Mouse (Mus musculus) CH12.LX (cell line): ENCODE measurements around the gene Dgcr2. TPM values are rescaled to one million over a fixed set of nuclear protein-coding genes. Genes with fewer than 3 reads are reported as not detected.

ENCODE experiments used
- DNase-seq: peaks from one replicate; pipeline ENCODE4 v3.0.0-alpha.2; 2013; ENCODE audit errors: extremely low read depth
- H3K27ac ChIP-seq: 2 replicates; pipeline ENCODE4 v1.5.1; 2012; ENCODE audit warnings: low read depth, mild to moderate bottlenecking, control low read depth, moderate library complexity; ENCODE audit not compliant: insufficient read depth
- H3K27me3 ChIP-seq: replicated peaks from 2 replicates; pipeline ENCODE3; 2012; ENCODE audit warnings: inconsistent platforms
- H3K36me3 ChIP-seq, 2 experiments: replicated peaks in 1 of 2; 2 replicates each; pipeline versions ENCODE3 to v1.6.1; 2012; ENCODE audit warnings: inconsistent platforms in 1 of 2, low read length in 1 of 2, mild to moderate bottlenecking in 1 of 2, mixed read lengths in 1 of 2, moderate library complexity in 1 of 2; ENCODE audit not compliant: control insufficient read depth in 1 of 2, insufficient read depth in 1 of 2
- H3K4me1 ChIP-seq, 2 experiments: 2 replicates each; pipeline ENCODE4 v1.6.1; 2012; ENCODE audit warnings: inconsistent platforms in 1 of 2, moderate library complexity in 1 of 2; ENCODE audit not compliant: insufficient read depth in 2 of 2, control insufficient read depth in 1 of 2
- H3K4me2 ChIP-seq: 2 replicates; pipeline ENCODE4 v1.6.1; 2012; ENCODE audit warnings: low read depth, mild to moderate bottlenecking, control low read depth; ENCODE audit not compliant: poor library complexity, insufficient read depth, severe bottlenecking
- H3K4me3 ChIP-seq, 3 experiments: fragments of 150-350 bp in 1 of 3; sonication (generic) in 1 of 3; replicated peaks in 1 of 3; 2 replicates each; pipeline versions ENCODE3 to v1.5.1; 2011 to 2012; ENCODE audit warnings: low read depth in 2 of 3, low read length in 2 of 3, mild to moderate bottlenecking in 2 of 3, moderate library complexity in 2 of 3, control low read depth in 1 of 3, improper control_type of control experiment in 1 of 3, inconsistent platforms in 1 of 3, mixed read lengths in 1 of 3; ENCODE audit not compliant: poor library complexity in 1 of 3
- H3K79me2 ChIP-seq: replicated peaks from 2 replicates; pipeline ENCODE4 v1.6.1; 2012; ENCODE audit warnings: mild to moderate bottlenecking, moderate library complexity; ENCODE audit not compliant: control insufficient read depth, poor library complexity, insufficient read depth, severe bottlenecking; ENCODE audit errors: extremely low read depth
- H3K9ac ChIP-seq: 2 replicates; pipeline ENCODE4 v1.6.1; 2012; ENCODE audit warnings: low read depth, mild to moderate bottlenecking, control low read depth, moderate library complexity; ENCODE audit not compliant: insufficient read depth
- H3K9me3 ChIP-seq: replicated peaks from 2 replicates; pipeline ENCODE3; 2012; ENCODE audit warnings: low read length, inconsistent platforms, mixed read lengths
- CHD2 ChIP-seq: IDR thresholded peaks from 2 replicates; pipeline ENCODE4 v1.6.1; 2011; ENCODE audit warnings: low read length, improper control_type of control experiment
- CTCF ChIP-seq, 2 experiments: IDR thresholded peaks in 1 of 2; conservative IDR thresholded peaks in 1 of 2; 2 replicates each; pipeline ENCODE4 v1.5.1; 2011 to 2012; ENCODE audit warnings: low read depth in 2 of 2, low read length in 2 of 2, improper control_type of control experiment in 1 of 2, inconsistent platforms in 1 of 2, mild to moderate bottlenecking in 1 of 2, moderate library complexity in 1 of 2
- E2F4 ChIP-seq: IDR thresholded peaks from 2 replicates; pipeline ENCODE4 v1.6.1; 2011; ENCODE audit warnings: low read depth, low read length, improper control_type of control experiment; ENCODE audit not compliant: insufficient replicate concordance
- EP300 ChIP-seq: IDR thresholded peaks from 2 replicates; pipeline ENCODE4 v1.6.1; 2011; ENCODE audit warnings: low read length, improper control_type of control experiment
- ETS1 ChIP-seq: conservative IDR thresholded peaks from 2 replicates; pipeline ENCODE4 v1.6.1; 2012; ENCODE audit warnings: low read depth, mild to moderate bottlenecking, inconsistent platforms, low read length, improper control_type of control experiment, moderate library complexity
- HCFC1 ChIP-seq: IDR thresholded peaks from 2 replicates; pipeline ENCODE4 v1.6.1; 2012; ENCODE audit warnings: low read depth, mild to moderate bottlenecking, inconsistent platforms, low read length, improper control_type of control experiment
- KAT2A ChIP-seq: IDR thresholded peaks from 2 replicates; pipeline ENCODE4 v1.6.1; 2012; ENCODE audit warnings: low read length, improper control_type of control experiment, inconsistent platforms; ENCODE audit not compliant: insufficient replicate concordance
- MXI1 ChIP-seq: IDR thresholded peaks from 2 replicates; pipeline ENCODE4 v1.6.1; 2011; ENCODE audit warnings: mild to moderate bottlenecking, low read depth, low read length, improper control_type of control experiment
- NELFE ChIP-seq: IDR thresholded peaks from 2 replicates; pipeline ENCODE4 v1.6.1; 2011; ENCODE audit warnings: low read depth, low read length, improper control_type of control experiment
- POLR2AphosphoS2 ChIP-seq: IDR thresholded peaks from 2 replicates; pipeline ENCODE4 v1.6.1; 2011; ENCODE audit warnings: low read depth, low read length, improper control_type of control experiment
- RAD21 ChIP-seq: IDR thresholded peaks from 2 replicates; pipeline ENCODE4 v1.6.1; 2011; ENCODE audit warnings: low read depth, mild to moderate bottlenecking, low read length, improper control_type of control experiment, moderate library complexity
- SMC3 ChIP-seq: IDR thresholded peaks from 2 replicates; pipeline ENCODE4 v1.6.1; 2011; ENCODE audit warnings: low read depth, low read length, improper control_type of control experiment
- TCF12 ChIP-seq: IDR thresholded peaks from 2 replicates; pipeline ENCODE4 v1.6.1; 2014; ENCODE audit warnings: low read depth, mild to moderate bottlenecking, inconsistent platforms, low read length, improper control_type of control experiment
- UBTF ChIP-seq: IDR thresholded peaks from 2 replicates; pipeline ENCODE4 v1.6.1; 2012; ENCODE audit warnings: low read depth, mild to moderate bottlenecking, inconsistent platforms, low read length, improper control_type of control experiment, moderate library complexity
- USF2 ChIP-seq: conservative IDR thresholded peaks from 2 replicates; pipeline ENCODE4 v1.6.1; 2011; ENCODE audit warnings: low read depth, low read length, improper control_type of control experiment
- dilution Hi-C: fragments of 300-500 bp; cut with MboI; formaldehyde crosslinking; loops from 2 replicates; pipeline ENCODE4 v1.14.3; 2020; ENCODE audit warnings: low sequenced_read_pairs; ENCODE audit not compliant: extremely low pct_unique_long_range_greater_than_20kb, extremely low pct_ligation_motif_present
- in situ Hi-C: fragments of 300-500 bp; cut with MboI; formaldehyde crosslinking; loops from 3 replicates; pipeline ENCODE4 v1.14.3; 2019; ENCODE audit warnings: low sequenced_read_pairs, low pct_ligation_motif_present, low pct_unique_long_range_greater_than_20kb, mixed read lengths
- polyA plus RNA-seq: library from polyadenylated mRNA; unstranded; fragments of >175 nt; gene quantifications from 2 replicates; pipeline ENCODE4 v1.2.1, GENCODE M21; 2012; ENCODE audit warnings: low read depth; ENCODE audit not compliant: insufficient read length
- total RNA-seq, 2 experiments: library from RNA; depleted of rRNA; stranded (reverse); fragments of 300-350 nt in 1 of 2; fragments of >200 nt in 1 of 2; gene quantifications; 2 replicates each; pipeline ENCODE4 v1.2.3; 2012 to 2014

Dgcr2 gene
- total and polyA plus RNA-seq, 3 experiments, result 41.5 to 54.8 (median 48.0) TPM

- Histone ChIP-seq H3K36me3 (peaks cover 69 to 95% of the 10 kb centered on the region in 2 experiments), H3K9me3 (no peaks in the 10 kb centered on the region), H3K79me2 (no peaks in the 10 kb centered on the region), H3K4me2 (no peak overlapping the region), H3K27ac (no peak overlapping the region), H3K4me1 (peaks cover 0 to 6% of the 10 kb centered on the region in 2 experiments; a peak in 2 of 4 replicates), H3K4me3 (no peak overlapping the region), H3K9ac (no peak overlapping the region), H3K27me3 (no peaks in the 10 kb centered on the region)
- TF ChIP-seq HCFC1 (no peak), CHD2 (no peak), POLR2AphosphoS2 (no peak), E2F4 (no peak), KAT2A (no peak), TCF12 (no peak)
- dilution Hi-C loops (no loop called here), in situ Hi-C loops (no loop called here)
- DNase-seq, result no peak
Observed at GRCm38 (mm10) chr16:17849486-17849885, 48.9 kb downstream of the Dgcr2 start.

- Histone ChIP-seq H3K79me2 (no peaks in the 10 kb centered on the region), H3K9ac (no peak overlapping the region), H3K27ac (no peak overlapping the region), H3K4me3 (no peak overlapping the region), H3K36me3 (peaks cover 74 to 95% of the 10 kb centered on the region in 2 experiments), H3K27me3 (no peaks in the 10 kb centered on the region), H3K4me2 (no peak overlapping the region), H3K4me1 (peaks cover 0 to 6% of the 10 kb centered on the region in 2 experiments; a peak in 2 of 4 replicates), H3K9me3 (no peaks in the 10 kb centered on the region)
- in situ Hi-C loops (no loop called here), dilution Hi-C loops (no loop called here)
- TF ChIP-seq RAD21, result peak; percentile 50
- TF ChIP-seq SMC3, result peak; percentile 44
- no peak for TF ChIP-seq MXI1
- TF ChIP-seq CTCF (conservative IDR thresholded peaks at IDR 0.05 in 1 of 2, IDR thresholded peaks at IDR 0.05 in 1 of 2; ENCODE audit: low read depth in 2 of 2, low read length in 2 of 2), result peak; percentile 81 to 94
- peak; percentile 69 for DNase-seq
Observed at GRCm38 (mm10) chr16:17848928-17849327, 49.4 kb downstream of the Dgcr2 start.

- in situ Hi-C loops, result no loop called here
- Histone ChIP-seq H3K4me1 (peaks cover 0 to 6% of the 10 kb centered on the region in 2 experiments; a peak in 2 of 4 replicates), H3K27me3 (no peaks in the 10 kb centered on the region), H3K4me2 (no peak overlapping the region), H3K79me2 (no peaks in the 10 kb centered on the region), H3K36me3 (peaks cover 79 to 95% of the 10 kb centered on the region in 2 experiments), H3K27ac (no peak overlapping the region)
- dilution Hi-C loops, result no loop called here
- TF ChIP-seq EP300, result no peak
- no peak for TF ChIP-seq USF2
- TF ChIP-seq ETS1, result no peak
- no peak for TF ChIP-seq NELFE
- TF ChIP-seq UBTF, result no peak
- TF ChIP-seq, all 38 proteins: peak for 0
- no peak overlapping the region for H3K9ac ChIP-seq
- H3K9me3 ChIP-seq, result no peaks in the 10 kb centered on the region
- no peak overlapping the region for H3K4me3 ChIP-seq
- no peak for DNase-seq
Observed at GRCm38 (mm10) chr16:17848431-17848830, 49.9 kb downstream of the Dgcr2 start.
